Mouse (Mus musculus): ENCODE results near the gene Amigo1. TPM values are rescaled to one million over a fixed set of nuclear protein-coding genes. Genes with fewer than 3 reads are reported as not detected.
A peak's percentile ranks its signal among the peaks of the same experiment; 100 is the strongest.

Amigo1 gene
- polyA plus RNA-seq, 1 experiment from 2014 or later, result 9.8 TPM

DNA sequence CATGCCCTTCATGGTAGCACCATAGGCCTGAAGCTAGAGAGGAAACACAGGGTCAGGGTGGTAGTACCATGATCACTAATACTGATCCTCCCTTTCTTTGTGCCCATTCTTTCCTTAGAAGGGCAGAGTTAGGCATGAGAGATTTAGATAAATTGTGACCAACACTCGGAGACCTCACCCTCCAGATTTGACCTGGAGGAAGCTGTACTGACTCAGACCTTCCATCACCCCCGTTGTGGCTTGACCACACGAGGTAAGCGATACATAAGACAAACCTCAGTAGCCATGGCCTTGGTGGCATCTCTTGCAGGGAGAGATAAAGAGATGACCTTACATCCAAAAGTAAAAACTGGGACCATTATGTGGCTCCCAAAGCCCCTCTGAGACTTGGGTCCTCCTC lies 9.2 kb downstream of the Amigo1 start:
- H3K9me3 ChIP-seq (ENCODE audit: control insufficient read depth, low read length), result no peaks in the 10 kb centered on the region
- H3K4me1 ChIP-seq (ENCODE audit: control insufficient read depth, insufficient read depth, low read depth, low read length), result peaks cover 19% of the 10 kb centered on the region
- 0 out of 2 replicates have a peak, but pooled peaks cover 6% of the 10 kb centered on the region for H3K36me3 ChIP-seq (ENCODE audit: control insufficient read depth, insufficient read depth, low read length)
- no peak overlapping the region for H3K4me3 ChIP-seq (ENCODE audit: low read length)
- 89% methylated on average over 4 of the region's 4 CpGs for WGBS
- H3K9ac ChIP-seq (ENCODE audit: low read depth, low read length), result no peak overlapping the region
- no peaks in the 10 kb centered on the region for H3K27me3 ChIP-seq (replicated peaks; ENCODE audit: control insufficient read depth, insufficient read depth, low read length)
- no peak overlapping the region for H3K27ac ChIP-seq (ENCODE audit: low read depth, low read length)
- ATAC-seq, result no peak
- no peak overlapping the region for H3K4me2 ChIP-seq (ENCODE audit: low read length)

- Histone ChIP-seq H3K4me1 (ENCODE audit: control insufficient read depth, insufficient read depth, low read depth, low read length) (peaks cover 19% of the 10 kb centered on the region), H3K27ac (ENCODE audit: low read depth, low read length) (peak overlapping the region; percentile 73), H3K36me3 (ENCODE audit: control insufficient read depth, insufficient read depth, low read length) (0 out of 2 replicates have a peak, but pooled peaks cover 4% of the 10 kb centered on the region), H3K9ac (ENCODE audit: low read depth, low read length) (0 out of 2 replicates have a peak overlapping the region, but pooled peaks have one; percentile 3), H3K27me3 (replicated peaks; ENCODE audit: control insufficient read depth, insufficient read depth, low read length) (no peaks in the 10 kb centered on the region), H3K4me3 (ENCODE audit: low read length) (no peak overlapping the region), H3K4me2 (ENCODE audit: low read length) (no peak overlapping the region), H3K9me3 (ENCODE audit: control insufficient read depth, low read length) (no peaks in the 10 kb centered on the region)
- no peak for ATAC-seq
- 59% methylated on average over 7 of the region's 7 CpGs for WGBS
Observed at GRCm38 (mm10) chr3:108195941-108196590, 9.9 kb downstream of the Amigo1 start.

DNA sequence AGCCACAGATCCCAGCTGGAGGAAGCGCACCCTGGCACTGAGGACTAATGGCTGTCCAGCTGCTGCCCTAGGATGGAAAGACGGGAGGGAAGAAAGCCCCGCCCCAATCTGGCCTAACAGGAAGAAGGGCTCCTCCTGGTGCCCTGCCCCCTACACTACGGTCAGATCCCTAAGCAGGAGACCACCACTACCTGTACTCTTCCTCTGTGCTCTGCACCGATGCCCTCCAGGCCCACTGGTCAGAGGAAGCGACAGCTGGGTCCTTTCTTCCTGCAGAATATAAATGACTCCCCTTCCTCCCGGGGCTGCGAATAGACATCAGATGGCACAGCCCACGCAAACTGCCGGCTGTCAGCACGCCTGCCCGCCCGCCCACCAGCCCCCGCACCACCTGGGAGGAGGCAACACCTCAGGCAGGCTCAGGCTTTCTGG lies 10.9 kb downstream of the Amigo1 start:
- Histone ChIP-seq H3K9ac (ENCODE audit: low read depth, low read length) (peak overlapping the region; percentile 54), H3K27ac (ENCODE audit: low read depth, low read length) (peak overlapping the region; percentile 13), H3K9me3 (ENCODE audit: control insufficient read depth, low read length) (no peaks in the 10 kb centered on the region), H3K4me2 (ENCODE audit: low read length) (peak overlapping the region; percentile 30), H3K27me3 (replicated peaks; ENCODE audit: control insufficient read depth, insufficient read depth, low read length) (no peaks in the 10 kb centered on the region), H3K4me3 (ENCODE audit: low read length) (no peak overlapping the region), H3K4me1 (ENCODE audit: control insufficient read depth, insufficient read depth, low read depth, low read length) (peaks cover 22% of the 10 kb centered on the region), H3K36me3 (ENCODE audit: control insufficient read depth, insufficient read depth, low read length) (peaks cover 5% of the 10 kb centered on the region)
- peak; percentile 21 for ATAC-seq
- 6% methylated on average over 14 of the region's 14 CpGs for WGBS

DNA sequence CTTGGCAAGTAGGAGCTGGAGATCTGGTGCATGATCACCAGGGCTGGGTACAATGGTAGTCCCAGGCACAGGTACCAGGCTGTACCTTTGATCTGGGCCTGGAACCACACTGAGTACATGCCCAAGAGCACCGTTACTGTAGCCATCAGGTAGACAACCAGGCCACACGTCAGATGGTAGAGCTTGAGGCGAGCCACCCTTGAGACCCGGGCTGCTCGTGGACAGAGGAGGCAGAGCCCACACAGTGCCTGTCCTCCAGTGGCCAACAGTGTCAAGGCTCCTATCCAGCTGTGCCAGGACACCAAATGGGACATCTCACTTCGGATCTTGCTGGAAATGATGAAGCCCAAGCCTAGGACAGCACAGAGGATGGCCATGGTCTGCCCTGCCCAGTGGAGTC lies 13.1 kb downstream of the Amigo1 start:
- Histone ChIP-seq H3K9me3 (ENCODE audit: control insufficient read depth, low read length) (no peaks in the 10 kb centered on the region), H3K9ac (ENCODE audit: low read depth, low read length) (no peak overlapping the region), H3K27me3 (replicated peaks; ENCODE audit: control insufficient read depth, insufficient read depth, low read length) (no peaks in the 10 kb centered on the region), H3K27ac (ENCODE audit: low read depth, low read length) (no peak overlapping the region), H3K4me1 (ENCODE audit: control insufficient read depth, insufficient read depth, low read depth, low read length) (peaks cover 22% of the 10 kb centered on the region), H3K4me3 (ENCODE audit: low read length) (no peak overlapping the region), H3K36me3 (ENCODE audit: control insufficient read depth, insufficient read depth, low read length) (peaks cover 13% of the 10 kb centered on the region), H3K4me2 (ENCODE audit: low read length) (no peak overlapping the region)
- no peak for ATAC-seq
- 95% methylated on average over 6 of the region's 6 CpGs for WGBS

GRCm38 (mm10) chr3:108200329-108201323 lies 14.5 kb downstream of the Amigo1 start, which contains the start of gene Cyb561d1:
TSS of gene Cyb561d1 (minus strand) at chr3:108201212.
- peaks cover 18% of the 10 kb centered on the region for H3K36me3 ChIP-seq (ENCODE audit: control insufficient read depth, insufficient read depth, low read length)
- H3K4me1 ChIP-seq (ENCODE audit: control insufficient read depth, insufficient read depth, low read depth, low read length), result peaks cover 22% of the 10 kb centered on the region
- H3K4me3 ChIP-seq (ENCODE audit: low read length), result peak within 1 kb of the TSS; percentile 58

DNA sequence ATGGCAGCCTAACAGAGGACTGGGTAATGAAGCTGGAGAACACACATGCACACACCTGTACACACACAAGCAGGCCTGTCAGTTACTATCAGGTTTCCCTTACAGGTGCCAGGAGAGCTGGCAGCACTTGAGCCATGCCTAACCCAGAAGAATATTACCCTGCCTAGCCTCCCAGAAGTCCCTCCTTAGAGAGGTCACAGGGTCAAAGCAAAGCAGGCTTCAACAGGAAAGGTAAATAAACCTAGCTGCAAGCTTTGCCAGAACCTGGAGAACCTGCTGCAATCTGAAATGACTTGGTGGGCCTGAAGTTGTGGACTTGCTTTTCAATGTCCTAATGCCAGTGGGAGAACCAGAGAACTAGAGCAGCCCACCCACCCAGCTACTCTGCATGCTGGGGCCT lies 16.4 kb downstream of the Amigo1 start:
- H3K9ac ChIP-seq (ENCODE audit: low read depth, low read length), result no peak overlapping the region
- H3K4me3 ChIP-seq (ENCODE audit: low read length), result no peak overlapping the region
- no peaks in the 10 kb centered on the region for H3K27me3 ChIP-seq (replicated peaks; ENCODE audit: control insufficient read depth, insufficient read depth, low read length)
- H3K9me3 ChIP-seq (ENCODE audit: control insufficient read depth, low read length), result no peaks in the 10 kb centered on the region
- peaks cover 4% of the 10 kb centered on the region for H3K4me1 ChIP-seq (ENCODE audit: control insufficient read depth, insufficient read depth, low read depth, low read length)
- H3K36me3 ChIP-seq (ENCODE audit: control insufficient read depth, insufficient read depth, low read length), result peaks cover 24% of the 10 kb centered on the region
- no peak overlapping the region for H3K27ac ChIP-seq (ENCODE audit: low read depth, low read length)
- no peak overlapping the region for H3K4me2 ChIP-seq (ENCODE audit: low read length)
- no peak for ATAC-seq

More at GRCm38 (mm10) chr3:108200329-108201323, 14.5 kb downstream of the Amigo1 start, which contains the start of gene Cyb561d1:
- ATAC-seq, result peak; percentile 84
- 3% methylated on average over 44 of the region's 44 CpGs for WGBS
- H3K9me3 ChIP-seq (ENCODE audit: control insufficient read depth, low read length), result no peaks in the 10 kb centered on the region
- no peaks in the 10 kb centered on the region for H3K27me3 ChIP-seq (replicated peaks; ENCODE audit: control insufficient read depth, insufficient read depth, low read length)
- peak within 1 kb of the TSS; percentile 74 for H3K27ac ChIP-seq (ENCODE audit: low read depth, low read length)
- H3K9ac ChIP-seq (ENCODE audit: low read depth, low read length), result peak within 1 kb of the TSS; percentile 69
- H3K4me2 ChIP-seq (ENCODE audit: low read length), result peak within 1 kb of the TSS; percentile 69

- no peak overlapping the region for H3K9ac ChIP-seq (ENCODE audit: low read depth, low read length)
- no peak overlapping the region for H3K4me2 ChIP-seq (ENCODE audit: low read length)
- H3K9me3 ChIP-seq (ENCODE audit: control insufficient read depth, low read length), result no peaks in the 10 kb centered on the region
- peaks cover 4% of the 10 kb centered on the region for H3K4me1 ChIP-seq (ENCODE audit: control insufficient read depth, insufficient read depth, low read depth, low read length)
- H3K36me3 ChIP-seq (ENCODE audit: control insufficient read depth, insufficient read depth, low read length), result peaks cover 24% of the 10 kb centered on the region
- no peak overlapping the region for H3K4me3 ChIP-seq (ENCODE audit: low read length)
- ATAC-seq, result no peak
- H3K27ac ChIP-seq (ENCODE audit: low read depth, low read length), result no peak overlapping the region
- no peaks in the 10 kb centered on the region for H3K27me3 ChIP-seq (replicated peaks; ENCODE audit: control insufficient read depth, insufficient read depth, low read length)
- 95% methylated on average over 13 of the region's 13 CpGs for WGBS
Observed at GRCm38 (mm10) chr3:108203212-108203611, 17.1 kb downstream of the Amigo1 start.

- H3K9ac ChIP-seq (ENCODE audit: low read depth, low read length), result no peak overlapping the region
- H3K4me1 ChIP-seq (ENCODE audit: control insufficient read depth, insufficient read depth, low read depth, low read length), result peaks cover 9% of the 10 kb centered on the region
- H3K36me3 ChIP-seq (ENCODE audit: control insufficient read depth, insufficient read depth, low read length), result peaks cover 24% of the 10 kb centered on the region
- H3K27me3 ChIP-seq (replicated peaks; ENCODE audit: control insufficient read depth, insufficient read depth, low read length), result no peaks in the 10 kb centered on the region
- no peak overlapping the region for H3K4me3 ChIP-seq (ENCODE audit: low read length)
- no peak for ATAC-seq
- no peak overlapping the region for H3K4me2 ChIP-seq (ENCODE audit: low read length)
- H3K27ac ChIP-seq (ENCODE audit: low read depth, low read length), result no peak overlapping the region
- H3K9me3 ChIP-seq (ENCODE audit: control insufficient read depth, low read length), result no peaks in the 10 kb centered on the region
- WGBS, result 81% methylated on average over 11 of the region's 11 CpGs
Observed at GRCm38 (mm10) chr3:108203621-108204325, 17.6 kb downstream of the Amigo1 start.

All from hindbrain, embryonic 16.5 days (tissue).